Mouse (Mus musculus): ENCODE measurements around the gene Sorcs1.

The Sorcs1 gene

GRCm38 (mm10) chr19:50214466-50215228 is 463.8 kb downstream of the Sorcs1 start:
- DNase-seq (ENCODE audit: low spot score): no peak

GRCm38 (mm10) chr19:50210456-50210855 is 468.0 kb downstream of the Sorcs1 start:
- no peak for DNase-seq (ENCODE audit: low spot score)

GRCm38 (mm10) chr19:50204341-50204740 is 474.1 kb downstream of the Sorcs1 start:
- DNase-seq (ENCODE audit: low spot score): no peak

- DNase-seq (ENCODE audit: low spot score): no peak
These were observed 481.9 kb downstream of the Sorcs1 start for GRCm38 (mm10) chr19:50196592-50196991.

- no peak for DNase-seq (ENCODE audit: low spot score)
These were observed 492.4 kb downstream of the Sorcs1 start for GRCm38 (mm10) chr19:50185769-50186715.

GRCm38 (mm10) chr19:50184901-50185623 is 493.4 kb downstream of the Sorcs1 start:
- DNase-seq (ENCODE audit: low spot score): peak; percentile 50

GRCm38 (mm10) chr19:50178851-50179250 is 499.6 kb downstream of the Sorcs1 start:
- DNase-seq (ENCODE audit: low spot score): no peak

GRCm38 (mm10) chr19:50178151-50178550 is 500.3 kb downstream of the Sorcs1 start:
- DNase-seq (ENCODE audit: low spot score): no peak

GRCm38 (mm10) chr19:50171849-50172248 is 506.6 kb downstream of the Sorcs1 start:
- no peak for DNase-seq (ENCODE audit: low spot score)

GRCm38 (mm10) chr19:50151111-50151510 is 527.3 kb downstream of the Sorcs1 start:
- no peak for DNase-seq (ENCODE audit: low spot score)

GRCm38 (mm10) chr19:50145919-50146318 is 532.5 kb downstream of the Sorcs1 start:
- peak; percentile 24 for DNase-seq (ENCODE audit: low spot score)

- no peak for DNase-seq (ENCODE audit: low spot score)
These were observed 536.6 kb downstream of the Sorcs1 start for GRCm38 (mm10) chr19:50141853-50142252.

GRCm38 (mm10) chr19:50134656-50135055 is 543.8 kb downstream of the Sorcs1 start:
- DNase-seq (ENCODE audit: low spot score): no peak

GRCm38 (mm10) chr19:50105842-50106585 is 572.4 kb downstream of the Sorcs1 start:
- no peak for DNase-seq (ENCODE audit: low spot score)

Data from layer of hippocampus, adult 9-10 months (tissue).